Comparison of ENCODE assay signal across 27 mouse cellular contexts in genomic region chr10:79606537-79606936, GRCm38 (mm10). TPM values are rescaled to one million over a fixed set of nuclear protein-coding genes. Genes with fewer than 3 reads are reported as not detected.
DNase-seq lines count a peak whose midpoint lies in the region; ATAC-seq lines count a peak whose summit lies in the region.
"Had no signal": no experiment of that assay in that cellular context is flagged by ENCODE, and none has a peak within 500 bp of the region (broad histone marks: within the 10 kb centered on the region; RNA-seq: fewer than 3 reads in every experiment).

No protein-coding gene starts in this region.

- DNase-seq in cerebellum, postnatal 25 days: peak; percentile 44 to 63
- DNase-seq in hindbrain, embryonic 14.5 days (ENCODE audit: low spot score): no peak
- DNase-seq in midbrain, embryonic 11.5 days (ENCODE audit: low spot score, missing footprints): peak; percentile 37
- DNase-seq in brain, adult 2 months (ENCODE audit: low read depth, low spot score): peak; percentile 64
- DNase-seq: adrenal gland, postnatal 25 days; cerebellum, adult 11-12 months; gastrocnemius, adult 2 months; heart, postnatal 36 days; kidney, adult 18-20 months; kidney, postnatal 4 days; liver, embryonic 13.5 days; lung, embryonic 14.5 days; lung, postnatal 36 days; right cerebral cortex, postnatal 25 days had no signal

- H3K4me3 ChIP-seq in hindbrain, embryonic 16.5 days (ENCODE audit: low read length): no peak overlapping the region
- no peak overlapping the region for H3K4me3 ChIP-seq in hindbrain, embryonic 14.5 days (replicated peaks; ENCODE audit: low read length)
- H3K4me3 ChIP-seq in midbrain, embryonic 11.5 days (ENCODE audit: low read depth, low read length): no peak overlapping the region
- H3K4me3 ChIP-seq in midbrain, embryonic 15.5 days: no peak overlapping the region
- H3K4me3 ChIP-seq: embryonic facial prominence, embryonic 15.5 days; gastrocnemius, adult 2 months; liver, embryonic 13.5 days; megakaryocyte, embryonic 14.5 days had no signal

- no peak overlapping the region for H3K9ac ChIP-seq in hindbrain, embryonic 16.5 days (ENCODE audit: low read depth, low read length)
- no peak overlapping the region for H3K9ac ChIP-seq in hindbrain, embryonic 14.5 days
- no peak overlapping the region for H3K9ac ChIP-seq in midbrain, embryonic 11.5 days (ENCODE audit: low read length)
- H3K9ac ChIP-seq in midbrain, embryonic 15.5 days: no peak overlapping the region
- H3K9ac ChIP-seq: embryonic facial prominence, embryonic 15.5 days; liver, embryonic 13.5 days; lung, embryonic 14.5 days had no signal

- H3K27me3 ChIP-seq in hindbrain, embryonic 16.5 days (replicated peaks; ENCODE audit: control insufficient read depth, insufficient read depth, low read length): no peaks in the 10 kb centered on the region
- no peaks in the 10 kb centered on the region for H3K27me3 ChIP-seq in hindbrain, embryonic 14.5 days (ENCODE audit: control insufficient read depth, insufficient read depth, low read length)
- peaks cover 4% of the 10 kb centered on the region for H3K27me3 ChIP-seq in midbrain, embryonic 11.5 days (ENCODE audit: control insufficient read depth, insufficient read depth, low read length)
- 0 out of 2 replicates have a peak, but pooled peaks cover 9% of the 10 kb centered on the region for H3K27me3 ChIP-seq in midbrain, embryonic 15.5 days (replicated peaks)

- no peaks in the 10 kb centered on the region for H3K9me3 ChIP-seq in hindbrain, embryonic 16.5 days (ENCODE audit: control insufficient read depth, low read length)
- no peaks in the 10 kb centered on the region for H3K9me3 ChIP-seq in hindbrain, embryonic 14.5 days (ENCODE audit: control insufficient read depth, low read length)
- no peaks in the 10 kb centered on the region for H3K9me3 ChIP-seq in midbrain, embryonic 11.5 days (ENCODE audit: control insufficient read depth, low read length)
- H3K9me3 ChIP-seq in midbrain, embryonic 15.5 days: no peaks in the 10 kb centered on the region
- H3K9me3 ChIP-seq: embryonic facial prominence, embryonic 15.5 days; liver, embryonic 13.5 days had no signal

- no peak for ATAC-seq in cerebellum, adult (ENCODE audit: insufficient number of reproducible peaks, low FRiP score, low TSS enrichment)
- peak; percentile 55 for ATAC-seq in hindbrain, embryonic 16.5 days
- ATAC-seq in hindbrain, embryonic 14.5 days (ENCODE audit: low FRiP score): no peak; the same call in 1 of the 2 replicates
- ATAC-seq in midbrain, embryonic 11.5 days (ENCODE audit: low FRiP score): no peak
- ATAC-seq in midbrain, embryonic 15.5 days (replicated peaks): no peak
- ATAC-seq: CD4-positive, CD25-positive, alpha-beta regulatory T cell, adult 4 months; inflammation-experienced regulatory T-cells, adult 6 months; midbrain, embryonic 16.5 days had no signal

- H3K4me2 ChIP-seq in hindbrain, embryonic 16.5 days (ENCODE audit: low read length): no peak overlapping the region
- H3K4me2 ChIP-seq in hindbrain, embryonic 14.5 days (replicated peaks): no peak overlapping the region
- H3K4me2 ChIP-seq in midbrain, embryonic 11.5 days: no peak overlapping the region
- no peak overlapping the region for H3K4me2 ChIP-seq in midbrain, embryonic 15.5 days
- H3K4me2 ChIP-seq: embryonic facial prominence, embryonic 15.5 days; liver, embryonic 13.5 days; lung, embryonic 14.5 days had no signal

- 49% methylated on average over 4 of the region's 4 CpGs for WGBS in hindbrain, embryonic 16.5 days
- WGBS in hindbrain, embryonic 14.5 days: 64% methylated on average over 4 of the region's 4 CpGs
- 78% methylated on average over 4 of the region's 4 CpGs for WGBS in midbrain, embryonic 11.5 days
- WGBS in midbrain, embryonic 15.5 days: 62% methylated on average over 4 of the region's 4 CpGs

- H3K4me1 ChIP-seq in hindbrain, embryonic 16.5 days (ENCODE audit: control insufficient read depth, insufficient read depth, low read depth, low read length): peaks cover 6% of the 10 kb centered on the region; the same call in 1 of the 2 replicates
- H3K4me1 ChIP-seq in hindbrain, embryonic 14.5 days (replicated peaks; ENCODE audit: control insufficient read depth, insufficient read depth, low read length): no peaks in the 10 kb centered on the region
- no peaks in the 10 kb centered on the region for H3K4me1 ChIP-seq in midbrain, embryonic 11.5 days (ENCODE audit: control insufficient read depth, insufficient read depth, low read length)
- H3K4me1 ChIP-seq in midbrain, embryonic 15.5 days: 0 out of 2 replicates have a peak, but pooled peaks cover 3% of the 10 kb centered on the region
- H3K4me1 ChIP-seq: embryonic facial prominence, embryonic 15.5 days; liver, embryonic 13.5 days; megakaryocyte, embryonic 14.5 days had no signal

- H3K36me3 ChIP-seq in hindbrain, embryonic 16.5 days (ENCODE audit: control insufficient read depth, insufficient read depth, low read length): no peaks in the 10 kb centered on the region
- no peaks in the 10 kb centered on the region for H3K36me3 ChIP-seq in hindbrain, embryonic 14.5 days (replicated peaks; ENCODE audit: control insufficient read depth, insufficient read depth)
- no peaks in the 10 kb centered on the region for H3K36me3 ChIP-seq in midbrain, embryonic 11.5 days (ENCODE audit: control insufficient read depth, insufficient read depth, low read length)
- H3K36me3 ChIP-seq in midbrain, embryonic 15.5 days (replicated peaks): no peaks in the 10 kb centered on the region
- H3K36me3 ChIP-seq: embryonic facial prominence, embryonic 15.5 days; liver, embryonic 13.5 days had no signal

- no peak overlapping the region for H3K27ac ChIP-seq in hindbrain, embryonic 16.5 days (ENCODE audit: low read depth, low read length)
- H3K27ac ChIP-seq in hindbrain, embryonic 14.5 days: no peak overlapping the region
- no peak overlapping the region for H3K27ac ChIP-seq in midbrain, embryonic 11.5 days (ENCODE audit: low read depth, low read length)
- no peak overlapping the region for H3K27ac ChIP-seq in midbrain, embryonic 15.5 days
- H3K27ac ChIP-seq: embryonic facial prominence, embryonic 15.5 days; gastrocnemius, adult 2 months; liver, embryonic 13.5 days had no signal

RNA-seq across cellular contexts. Expression of gene C2cd4c, which starts 7.3 kb away (rescaled TPM):
- polyA plus RNA-seq in hindbrain, embryonic 16.5 days (2015; fragmentation: Nextera tagmentation; extraction: Ambion mirVana): 0.62 and 0.70 TPM in 2 replicates
- polyA plus RNA-seq in hindbrain, embryonic 14.5 days (2014; fragmentation: Nextera tagmentation; extraction: Ambion mirVana): 0.99 and 1.2 TPM in 2 replicates
- 0.10 and 0.12 TPM in 2 replicates for polyA plus RNA-seq in midbrain, embryonic 11.5 days (2014; fragmentation: Nextera tagmentation; extraction: Ambion mirVana)
- polyA plus RNA-seq in midbrain, embryonic 15.5 days (2015; fragmentation: Nextera tagmentation; extraction: Ambion mirVana): 0.49 and 0.95 TPM in 2 replicates
- polyA plus RNA-seq: CD4-positive, CD25-positive, alpha-beta regulatory T cell, adult 4 months; embryonic facial prominence, embryonic 15.5 days; heart, embryonic 14.5 days; inflammation-experienced regulatory T-cells, adult 6 months; liver, embryonic 13.5 days; lung, embryonic 14.5 days; spleen, adult 2 months had no signal

RNA-seq across cellular contexts. Expression of gene Theg, which starts 19.4 kb away (rescaled TPM):
- not detected in 2 replicates for polyA plus RNA-seq in hindbrain, embryonic 16.5 days (2015; fragmentation: Nextera tagmentation; extraction: Ambion mirVana)
- polyA plus RNA-seq in hindbrain, embryonic 14.5 days (2014; fragmentation: Nextera tagmentation; extraction: Ambion mirVana): not detected in 2 replicates
- polyA plus RNA-seq in midbrain, embryonic 11.5 days (2014; fragmentation: Nextera tagmentation; extraction: Ambion mirVana): not detected in 2 replicates
- polyA plus RNA-seq in midbrain, embryonic 15.5 days (2015; fragmentation: Nextera tagmentation; extraction: Ambion mirVana): not detected in 2 replicates
- polyA plus RNA-seq: CD4-positive, CD25-positive, alpha-beta regulatory T cell, adult 4 months; embryonic facial prominence, embryonic 15.5 days; heart, embryonic 14.5 days; inflammation-experienced regulatory T-cells, adult 6 months; kidney, embryonic 16.5 days; limb, embryonic 14.5 days; liver, embryonic 13.5 days; lung, embryonic 14.5 days; midbrain, embryonic 16.5 days had no signal

RNA-seq across cellular contexts. Expression of gene Shc2, which starts 31.2 kb away (rescaled TPM):
- polyA plus RNA-seq in hindbrain, embryonic 16.5 days (2015; fragmentation: Nextera tagmentation; extraction: Ambion mirVana): 13.7 and 27.7 TPM in 2 replicates
- polyA plus RNA-seq in hindbrain, embryonic 14.5 days (2014; fragmentation: Nextera tagmentation; extraction: Ambion mirVana): 19.8 and 20.8 TPM in 2 replicates
- 11.4 and 13.0 TPM in 2 replicates for polyA plus RNA-seq in midbrain, embryonic 11.5 days (2014; fragmentation: Nextera tagmentation; extraction: Ambion mirVana)
- 27.9 and 30.1 TPM in 2 replicates for polyA plus RNA-seq in midbrain, embryonic 15.5 days (2015; fragmentation: Nextera tagmentation; extraction: Ambion mirVana)
- polyA plus RNA-seq: CD4-positive, CD25-positive, alpha-beta regulatory T cell, adult 4 months; inflammation-experienced regulatory T-cells, adult 6 months had no signal

RNA-seq across cellular contexts. Expression of gene Odf3l2, which starts 39.0 kb away (rescaled TPM):
- 0.37 and 0.89 TPM in 2 replicates for polyA plus RNA-seq in hindbrain, embryonic 16.5 days (2015; fragmentation: Nextera tagmentation; extraction: Ambion mirVana)
- polyA plus RNA-seq in hindbrain, embryonic 14.5 days (2014; fragmentation: Nextera tagmentation; extraction: Ambion mirVana): 0.27 and 0.31 TPM in 2 replicates
- polyA plus RNA-seq in midbrain, embryonic 11.5 days (2014; fragmentation: Nextera tagmentation; extraction: Ambion mirVana): not detected in 2 replicates
- polyA plus RNA-seq in midbrain, embryonic 15.5 days (2015; fragmentation: Nextera tagmentation; extraction: Ambion mirVana): 0.41 and 0.44 TPM in 2 replicates
- polyA plus RNA-seq: CD4-positive, CD25-positive, alpha-beta regulatory T cell, adult 4 months; embryonic facial prominence, embryonic 15.5 days; heart, embryonic 14.5 days; inflammation-experienced regulatory T-cells, adult 6 months; kidney, embryonic 16.5 days; liver, embryonic 13.5 days; lung, embryonic 14.5 days; spleen, adult 2 months; testis, adult 2 months had no signal

RNA-seq across cellular contexts. Expression of gene Mier2, which starts 51.5 kb away (rescaled TPM):
- polyA plus RNA-seq in hindbrain, embryonic 16.5 days (2015; fragmentation: Nextera tagmentation; extraction: Ambion mirVana): 56.5 and 67.4 TPM in 2 replicates
- polyA plus RNA-seq in hindbrain, embryonic 14.5 days (2014; fragmentation: Nextera tagmentation; extraction: Ambion mirVana): 53.1 and 53.5 TPM in 2 replicates
- 33.0 and 41.8 TPM in 2 replicates for polyA plus RNA-seq in midbrain, embryonic 11.5 days (2014; fragmentation: Nextera tagmentation; extraction: Ambion mirVana)
- polyA plus RNA-seq in midbrain, embryonic 15.5 days (2015; fragmentation: Nextera tagmentation; extraction: Ambion mirVana): 70.4 and 72.5 TPM in 2 replicates
